Mouse (Mus musculus) left cerebral cortex, postnatal 4 days (tissue): ENCODE measurements at regions not wholly inside any gene's neighbourhood (a gene's known extent, or its start where the extent isn't known, plus 50 kb on each side); places are given as distances from the start of the nearest gene placed in this dataset.

ENCODE experiments used
- DNase-seq: peaks from one replicate; pipeline ENCODE4 v3.0.0-alpha.2; 2022
- intact Hi-C: fragments of 180-260 bp; cut with DNase I; formaldehyde crosslinking; loops from one replicate; pipeline ENCODE4 v1.15.1; 2025

GRCm38 (mm10) chr3:70566140-70566857, 558.9 kb downstream of the Otol1 start:
- no peak for DNase-seq

GRCm38 (mm10) chr3:70594785-70595184, 587.4 kb downstream of the Otol1 start:
- DNase-seq = no peak

More at GRCm38 (mm10) chr3:70566140-70566857, 558.9 kb downstream of the Otol1 start:
- intact Hi-C loops = no loop called here

More at GRCm38 (mm10) chr3:70594785-70595184, 587.4 kb downstream of the Otol1 start:
- intact Hi-C loops = no loop called here
